Mouse (Mus musculus) intestine, postnatal 0 days (tissue): ENCODE data around the gene Slc25a13. TPM values are rescaled to one million over a fixed set of nuclear protein-coding genes. Genes with fewer than 3 reads are reported as not detected.
A peak's percentile ranks its signal among the peaks of the same experiment; 100 is the strongest.

Experiments
- ATAC-seq: fragments of 200-750 bp; cut with Nextera tagmentation; 2 replicates; pipeline ENCODE4 v1.8.0; 2017; ENCODE audit warnings: mild to moderate bottlenecking, moderate TSS enrichment, moderate library complexity
- H3K27ac ChIP-seq: fragments of 300-500 bp; sonication (generic); 2 replicates; pipeline ENCODE4 v1.5.1; 2014; ENCODE audit warnings: mild to moderate bottlenecking, low read depth, low read length, moderate library complexity
- H3K27me3 ChIP-seq: fragments of 300-500 bp; sonication (generic); replicated peaks from 2 replicates; pipeline ENCODE4 v1.6.1; 2014; ENCODE audit warnings: low read length, mixed read lengths; ENCODE audit not compliant: control insufficient read depth, insufficient read depth
- H3K36me3 ChIP-seq: fragments of 300-500 bp; sonication (generic); 2 replicates; pipeline ENCODE4 v1.6.1; 2014; ENCODE audit warnings: mild to moderate bottlenecking, moderate library complexity; ENCODE audit not compliant: control insufficient read depth, insufficient read depth
- H3K4me1 ChIP-seq: fragments of 300-500 bp; sonication (generic); replicated peaks from 2 replicates; pipeline ENCODE4 v1.6.1; 2014; ENCODE audit warnings: antibody characterized with exemption, low read length, mixed read lengths; ENCODE audit not compliant: control insufficient read depth, insufficient read depth
- H3K4me2 ChIP-seq: fragments of 300-500 bp; sonication (generic); replicated peaks from 2 replicates; pipeline ENCODE4 v1.6.1; 2014; ENCODE audit warnings: low read depth, mild to moderate bottlenecking, moderate library complexity
- H3K4me3 ChIP-seq: fragments of 300-500 bp; sonication (generic); 2 replicates; pipeline ENCODE4 v1.5.1; 2014; ENCODE audit warnings: low read depth, low read length
- H3K9ac ChIP-seq: fragments of 300-500 bp; sonication (generic); 2 replicates; pipeline ENCODE4 v1.6.1; 2014; ENCODE audit warnings: mild to moderate bottlenecking, low read depth, low read length
- H3K9me3 ChIP-seq: fragments of 300-500 bp; sonication (generic); 2 replicates; pipeline ENCODE4 v1.6.1; 2016; ENCODE audit warnings: mixed run types; ENCODE audit not compliant: control insufficient read depth
- CTCF ChIP-seq: sonication (generic); IDR thresholded peaks from 2 replicates; pipeline ENCODE4 v1.5.1; 2016; ENCODE audit warnings: low read depth, mild to moderate bottlenecking, control low read depth, antibody characterized with exemption, moderate library complexity
- WGBS: fragments of 180-500 bp; shearing (Covaris S2); extraction: QIAGEN DNeasy Blood & Tissue Kit; methylation state at CpG from one replicate; pipeline ENCODE4 v1.1.7; 2014; 5-methylcytosine and 5-hydroxymethylcytosine counted together
- polyA plus RNA-seq: library from polyadenylated mRNA; unstranded; fragments of >200 nt; fragmentation: Nextera tagmentation; extraction: Ambion mirVana; gene quantifications from 2 replicates; pipeline ENCODE4 v1.2.1, GENCODE M21; 2015

The Slc25a13 gene
- polyA plus RNA-seq, 1 experiment from 2014 or later, result 32.3 TPM

- no peak overlapping the region for H3K27ac ChIP-seq
- peak; percentile 8; the same call in 1 of the 2 replicates for TF ChIP-seq CTCF
- no peaks in the 10 kb centered on the region for H3K27me3 ChIP-seq
- H3K9me3 ChIP-seq, result no peaks in the 10 kb centered on the region
- ATAC-seq, result no peak
- peaks cover 17% of the 10 kb centered on the region; the same call in 1 of the 2 replicates for H3K36me3 ChIP-seq
- H3K4me1 ChIP-seq, result no peaks in the 10 kb centered on the region
- no peak overlapping the region for H3K9ac ChIP-seq
- H3K4me2 ChIP-seq, result no peak overlapping the region
- WGBS, result 90% methylated on average over 7 of the region's 7 CpGs
- no peak overlapping the region for H3K4me3 ChIP-seq
Observed at GRCm38 (mm10) chr6:6113776-6114175, 103.2 kb downstream of the Slc25a13 start.

- Histone ChIP-seq H3K27me3 (no peaks in the 10 kb centered on the region), H3K27ac (no peak overlapping the region), H3K9ac (no peak overlapping the region), H3K4me3 (no peak overlapping the region), H3K9me3 (no peaks in the 10 kb centered on the region), H3K4me2 (no peak overlapping the region), H3K4me1 (no peaks in the 10 kb centered on the region), H3K36me3 (peaks cover 17% of the 10 kb centered on the region; the same call in 1 of the 2 replicates)
- 79% methylated on average over 10 of the region's 10 CpGs for WGBS
- no peak for ATAC-seq
- TF ChIP-seq CTCF, result no peak
Observed at GRCm38 (mm10) chr6:6112767-6113528, 104.0 kb downstream of the Slc25a13 start.

DNA sequence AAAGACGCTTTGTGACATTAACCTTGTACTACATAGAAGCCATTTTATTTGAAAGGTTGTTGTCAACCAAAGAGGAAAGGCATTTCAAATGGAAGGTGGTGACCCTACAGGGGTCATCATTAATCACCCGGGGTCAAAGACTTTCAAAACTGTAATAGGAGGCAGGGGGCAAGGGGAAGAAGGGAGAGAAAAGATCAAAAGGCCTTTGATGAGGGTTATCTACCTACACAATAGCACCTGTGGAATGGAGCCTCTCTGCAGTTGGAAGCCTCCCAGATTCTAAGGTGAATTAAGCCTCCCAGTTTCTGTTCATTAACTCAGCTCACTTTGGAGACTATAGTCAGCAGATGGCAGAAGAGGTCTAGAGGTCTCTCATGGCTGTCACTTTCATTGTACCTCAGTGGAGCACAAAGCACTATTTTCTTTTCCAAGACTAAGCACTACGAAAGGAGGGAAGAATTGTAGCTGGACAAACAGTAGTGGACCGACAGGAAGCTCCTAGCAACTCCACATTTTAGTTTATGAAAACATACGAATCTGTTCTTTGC, 109.5 kb downstream of the Slc25a13 start:
- Histone ChIP-seq H3K4me3 (no peak overlapping the region), H3K4me2 (no peak overlapping the region), H3K27ac (no peak overlapping the region), H3K4me1 (peaks cover 6% of the 10 kb centered on the region; the same call in 1 of the 2 replicates), H3K36me3 (no peaks in the 10 kb centered on the region; the same call in 1 of the 2 replicates), H3K27me3 (no peaks in the 10 kb centered on the region), H3K9me3 (no peaks in the 10 kb centered on the region), H3K9ac (no peak overlapping the region)
- ATAC-seq, result no peak
- TF ChIP-seq CTCF, result peak; percentile 50
- WGBS, result 64% methylated on average over 5 of the region's 5 CpGs

DNA sequence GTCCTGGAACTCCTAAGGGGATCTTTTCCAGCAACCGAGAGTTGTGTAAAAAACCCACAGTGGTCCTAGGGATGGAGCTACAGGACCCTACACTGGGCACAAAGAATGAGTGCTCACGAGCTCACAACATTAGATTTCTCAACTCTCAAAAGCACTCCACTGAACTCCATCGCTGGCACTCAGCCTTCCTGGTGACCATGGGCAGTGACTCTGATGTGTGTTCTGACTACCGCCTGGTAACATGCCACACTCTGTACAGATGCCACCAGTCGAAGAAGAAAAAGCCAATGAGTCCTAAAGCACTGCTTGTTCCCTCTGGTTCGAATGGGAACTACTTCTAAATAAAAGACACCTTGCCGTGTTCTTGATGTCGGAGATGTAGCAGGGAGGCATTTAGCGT, 111.4 kb downstream of the Slc25a13 start:
- Histone ChIP-seq H3K4me3 (no peak overlapping the region), H3K4me1 (peaks cover 15% of the 10 kb centered on the region), H3K9ac (no peak overlapping the region), H3K27me3 (no peaks in the 10 kb centered on the region), H3K36me3 (no peaks in the 10 kb centered on the region; the same call in 1 of the 2 replicates), H3K27ac (no peak overlapping the region), H3K9me3 (no peaks in the 10 kb centered on the region), H3K4me2 (no peak overlapping the region)
- WGBS, result 91% methylated on average over 9 of the region's 9 CpGs
- no peak for ATAC-seq
- no peak for TF ChIP-seq CTCF

DNA sequence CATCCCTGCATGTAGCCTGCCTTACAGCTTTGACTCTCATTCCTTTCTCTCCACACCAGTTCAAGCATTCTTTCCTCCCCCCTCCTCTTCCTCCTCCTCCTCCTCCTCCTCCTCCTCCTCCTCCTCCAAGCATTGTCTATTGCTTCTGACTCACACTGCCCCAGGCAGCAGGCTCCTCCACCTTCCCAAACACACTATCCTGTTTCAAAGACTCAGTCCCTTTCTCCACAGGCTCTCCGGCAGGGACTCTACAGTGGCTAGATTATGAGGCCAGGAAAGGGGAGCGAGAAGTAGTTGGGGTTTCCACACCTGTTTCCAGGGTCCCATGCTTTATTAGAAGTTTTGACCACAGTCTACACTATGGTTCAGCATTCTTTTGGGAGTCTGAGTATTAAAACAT, 113.5 kb downstream of the Slc25a13 start:
- no peak overlapping the region for H3K9ac ChIP-seq
- no peak overlapping the region for H3K4me3 ChIP-seq
- no peak for TF ChIP-seq CTCF
- no peaks in the 10 kb centered on the region for H3K27me3 ChIP-seq
- no peaks in the 10 kb centered on the region for H3K9me3 ChIP-seq
- H3K4me1 ChIP-seq, result peaks cover 15% of the 10 kb centered on the region
- 89% methylated on average over 2 of the region's 2 CpGs for WGBS
- no peak for ATAC-seq
- no peak overlapping the region for H3K27ac ChIP-seq
- no peaks in the 10 kb centered on the region for H3K36me3 ChIP-seq
- no peak overlapping the region for H3K4me2 ChIP-seq

- no peak overlapping the region for H3K27ac ChIP-seq
- 0 out of 2 replicates have a peak, but pooled peaks cover 5% of the 10 kb centered on the region for H3K36me3 ChIP-seq
- no peak for TF ChIP-seq CTCF
- WGBS, result 76% methylated on average over 4 of the region's 4 CpGs
- H3K4me3 ChIP-seq, result no peak overlapping the region
- H3K9ac ChIP-seq, result no peak overlapping the region
- peaks cover 15% of the 10 kb centered on the region for H3K4me1 ChIP-seq
- no peak overlapping the region for H3K4me2 ChIP-seq
- no peak for ATAC-seq
- no peaks in the 10 kb centered on the region for H3K27me3 ChIP-seq
- H3K9me3 ChIP-seq, result no peaks in the 10 kb centered on the region
Observed at GRCm38 (mm10) chr6:6101605-6102004, 115.4 kb downstream of the Slc25a13 start.
